Mouse (Mus musculus) frontal cortex, adult 2 months (tissue): ENCODE results near the gene Gm21761. TPM values are rescaled to one million over a fixed set of nuclear protein-coding genes. Genes with fewer than 3 reads are reported as not detected.

Experiments
- polyA plus RNA-seq: library from polyadenylated mRNA; depleted of rRNA; stranded (reverse); fragments of >200 nt; gene quantifications from 2 replicates; pipeline ENCODE4 v1.2.3, GENCODE M21; 2012; rRNA removed

Gene Gm21761
- polyA plus RNA-seq, 1 experiment = not detected

Other genes starting within 250 kb of the Gm21761 start
- gene Hmgcs1, start 238.9 kb downstream of the Gm21761 start, polyA plus RNA-seq = 174 and 189 TPM in 2 replicates
- 9.2 and 10.2 TPM in 2 replicates for gene Nim1k, start 173.4 kb downstream of the Gm21761 start, polyA plus RNA-seq
- gene Zfp131, start 138.4 kb downstream of the Gm21761 start, polyA plus RNA-seq = 29.3 and 30.3 TPM in 2 replicates
- not detected in 2 replicates for gene AF067063, start 99.1 kb downstream of the Gm21761 start, polyA plus RNA-seq
- not detected in 2 replicates for gene D13Ertd608e, start 93.3 kb downstream of the Gm21761 start, polyA plus RNA-seq
- gene Tcstv1, start 34.5 kb downstream of the Gm21761 start, polyA plus RNA-seq = not detected in 2 replicates
- not detected in 2 replicates for gene B020031M17Rik, start 21.5 kb upstream of the Gm21761 start, polyA plus RNA-seq
- not detected in 2 replicates for gene Gm36079, start 97.7 kb upstream of the Gm21761 start, polyA plus RNA-seq
- gene Gm21188, start 122.9 kb upstream of the Gm21761 start, polyA plus RNA-seq = 0.11 and 0.16 TPM in 2 replicates
- not detected in 2 replicates for gene Gm20767, start 211.0 kb upstream of the Gm21761 start, polyA plus RNA-seq
- not detected in 2 replicates for gene Gm21818, start 243.2 kb upstream of the Gm21761 start, polyA plus RNA-seq